In the genomic region with DNA sequence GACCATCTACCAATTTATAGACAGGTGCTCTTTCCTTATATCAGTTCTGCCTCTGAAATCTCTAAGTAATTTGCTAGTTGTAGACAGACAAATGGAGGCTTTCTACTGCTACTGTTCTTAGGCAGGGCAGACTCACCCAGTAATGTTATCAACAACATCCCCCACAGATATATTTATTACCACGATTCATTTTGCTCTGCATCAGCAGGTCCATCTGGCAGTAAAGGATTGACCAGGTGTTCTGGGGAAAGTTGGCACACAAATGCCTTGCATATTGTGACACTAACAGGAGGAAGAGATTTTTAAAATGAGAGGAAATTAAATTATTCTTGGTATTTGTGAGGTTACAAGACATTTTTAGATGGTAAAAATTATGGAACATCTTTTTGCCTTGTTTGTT, we compare ENCODE assay signal across 15 mouse cellular contexts.
A peak's percentile ranks its signal among the peaks of the same experiment; 100 is the strongest.
DNase-seq lines count a peak whose midpoint lies in the region; ATAC-seq and TF ChIP-seq lines count a peak whose summit lies in the region.
"Had no signal": no experiment of that assay in that cellular context is flagged by ENCODE, and none has a peak within 500 bp of the region (broad histone marks: within the 10 kb centered on the region; RNA-seq: fewer than 3 reads in every experiment).

No protein-coding gene starts in this region.

- H3K4me2 ChIP-seq in midbrain, postnatal 0 days (ENCODE audit: low read depth, low read length, poor library complexity, severe bottlenecking): no peak overlapping the region
- H3K4me2 ChIP-seq in midbrain, embryonic 11.5 days: no peak overlapping the region
- no peak overlapping the region for H3K4me2 ChIP-seq in liver, postnatal 0 days (ENCODE audit: low read depth, low read length)
- H3K4me2 ChIP-seq: heart, embryonic 15.5 days; midbrain, embryonic 15.5 days; neural tube, embryonic 15.5 days had no signal

- no peak for TF ChIP-seq EP300 in liver, postnatal 0 days (IDR thresholded peaks at IDR 0.05; ENCODE audit: low read depth)

- no peaks in the 10 kb centered on the region for H3K27me3 ChIP-seq in midbrain, postnatal 0 days (ENCODE audit: insufficient read depth, low read length)
- H3K27me3 ChIP-seq in midbrain, embryonic 11.5 days (ENCODE audit: control insufficient read depth, insufficient read depth, low read length): no peaks in the 10 kb centered on the region
- no peaks in the 10 kb centered on the region for H3K27me3 ChIP-seq in liver, postnatal 0 days (ENCODE audit: insufficient read depth, low read length)
- H3K27me3 ChIP-seq: heart, embryonic 15.5 days; midbrain, embryonic 15.5 days; neural tube, embryonic 15.5 days had no signal

- DNase-seq in midbrain, postnatal 0 days (ENCODE audit: low spot score): peak; percentile 73
- no peak for DNase-seq in midbrain, embryonic 11.5 days (ENCODE audit: low spot score, missing footprints)
- peak; percentile 60 for DNase-seq in cerebellum, adult 8-10 months
- peak; percentile 77 to 83 for DNase-seq in layer of hippocampus, adult 2 months (ENCODE audit: low spot score in 2 of 2)
- peak; percentile 28 to 34 for DNase-seq in right cerebral cortex, postnatal 10 days (ENCODE audit: low spot score in 2 of 2)
- no peak for DNase-seq in thymus, postnatal 25 days
- no peak for DNase-seq in lung, postnatal 36 days
- no peak for DNase-seq in liver, postnatal 0 days

- ATAC-seq in midbrain, postnatal 0 days (ENCODE audit: low FRiP score): no peak
- no peak for ATAC-seq in midbrain, embryonic 11.5 days (ENCODE audit: low FRiP score)
- ATAC-seq in liver, postnatal 0 days: no peak
- ATAC-seq: midbrain, embryonic 15.5 days had no signal

- no peaks in the 10 kb centered on the region for H3K4me1 ChIP-seq in midbrain, postnatal 0 days (ENCODE audit: insufficient read depth, low read length)
- no peaks in the 10 kb centered on the region for H3K4me1 ChIP-seq in midbrain, embryonic 11.5 days (ENCODE audit: control insufficient read depth, insufficient read depth, low read length)
- H3K4me1 ChIP-seq in liver, postnatal 0 days (ENCODE audit: insufficient read depth): no peaks in the 10 kb centered on the region
- H3K4me1 ChIP-seq: heart, embryonic 15.5 days; limb, embryonic 10.5 days; midbrain, embryonic 15.5 days; neural tube, embryonic 15.5 days had no signal

- WGBS in midbrain, postnatal 0 days: 88% methylated on average over 1 of the region's 1 CpGs
- WGBS in midbrain, embryonic 11.5 days: 78% methylated on average over 1 of the region's 1 CpGs
- WGBS in liver, postnatal 0 days (ENCODE audit: insufficient replicate concordance): 61% methylated on average over 1 of the region's 1 CpGs

- TF ChIP-seq CTCF in midbrain, postnatal 0 days (IDR thresholded peaks at IDR 0.05): no peak
- no peak for TF ChIP-seq CTCF in layer of hippocampus, adult 2 months (conservative IDR thresholded peaks at IDR 0.05)
- TF ChIP-seq CTCF in liver, postnatal 0 days (IDR thresholded peaks at IDR 0.05; ENCODE audit: low read depth): no peak

- no peak overlapping the region for H3K27ac ChIP-seq in midbrain, postnatal 0 days (ENCODE audit: low read depth, low read length)
- H3K27ac ChIP-seq in midbrain, embryonic 11.5 days (ENCODE audit: low read depth, low read length): no peak overlapping the region
- H3K27ac ChIP-seq in layer of hippocampus, adult 2 months: peak overlapping the region; percentile 59; the same call in 1 of the 2 replicates
- H3K27ac ChIP-seq in liver, postnatal 0 days (ENCODE audit: low read depth): no peak overlapping the region
- H3K27ac ChIP-seq: heart, embryonic 15.5 days; kidney, postnatal 0 days; limb, embryonic 10.5 days; liver, embryonic 14.5 days; macrophage; midbrain, embryonic 15.5 days; neural tube, embryonic 15.5 days had no signal

- H3K9ac ChIP-seq in midbrain, postnatal 0 days (replicated peaks; ENCODE audit: low read length, poor library complexity, severe bottlenecking): no peak overlapping the region
- H3K9ac ChIP-seq in midbrain, embryonic 11.5 days (ENCODE audit: low read length): no peak overlapping the region
- H3K9ac ChIP-seq in liver, postnatal 0 days (replicated peaks): no peak overlapping the region
- H3K9ac ChIP-seq: heart, embryonic 15.5 days; liver, embryonic 14.5 days; midbrain, embryonic 15.5 days; neural tube, embryonic 15.5 days had no signal

- no peak overlapping the region for H3K4me3 ChIP-seq in midbrain, postnatal 0 days (ENCODE audit: low read depth, low read length)
- H3K4me3 ChIP-seq in midbrain, embryonic 11.5 days (ENCODE audit: low read depth, low read length): no peak overlapping the region
- H3K4me3 ChIP-seq in layer of hippocampus, adult 2 months: no peak overlapping the region
- no peak overlapping the region for H3K4me3 ChIP-seq in liver, postnatal 0 days (ENCODE audit: low read depth, low read length)
- H3K4me3 ChIP-seq: heart, embryonic 15.5 days; limb, embryonic 10.5 days; midbrain, embryonic 15.5 days; neural tube, embryonic 15.5 days had no signal

- no peaks in the 10 kb centered on the region for H3K36me3 ChIP-seq in midbrain, postnatal 0 days (ENCODE audit: insufficient read depth, low read length)
- no peaks in the 10 kb centered on the region for H3K36me3 ChIP-seq in midbrain, embryonic 11.5 days (ENCODE audit: control insufficient read depth, insufficient read depth, low read length)
- no peaks in the 10 kb centered on the region for H3K36me3 ChIP-seq in liver, postnatal 0 days (replicated peaks; ENCODE audit: insufficient read depth, low read length)
- H3K36me3 ChIP-seq: heart, embryonic 15.5 days; limb, embryonic 10.5 days; midbrain, embryonic 15.5 days; neural tube, embryonic 15.5 days had no signal

- no peaks in the 10 kb centered on the region for H3K9me3 ChIP-seq in midbrain, postnatal 0 days (ENCODE audit: low read length)
- no peaks in the 10 kb centered on the region for H3K9me3 ChIP-seq in midbrain, embryonic 11.5 days (ENCODE audit: control insufficient read depth, low read length)
- H3K9me3 ChIP-seq in liver, postnatal 0 days (ENCODE audit: low read length): no peaks in the 10 kb centered on the region
- H3K9me3 ChIP-seq: heart, embryonic 15.5 days; limb, embryonic 10.5 days; midbrain, embryonic 15.5 days; neural tube, embryonic 15.5 days had no signal

Comparison
In these comparisons a context has a peak if more than half of its experiments do, and no peak if none do; other contexts are left out.
1. DNase-seq: peak in midbrain, postnatal 0 days (single experiment), cerebellum, adult 8-10 months (single experiment), layer of hippocampus, adult 2 months (2 of 2) and right cerebral cortex, postnatal 10 days (2 of 2); none in midbrain, embryonic 11.5 days (single experiment), thymus, postnatal 25 days (single experiment), lung, postnatal 36 days (single experiment) and liver, postnatal 0 days (single experiment).